Mouse (Mus musculus) gastrocnemius, adult 2 months (tissue): ENCODE results near the gene Gm10073. TPM values are rescaled to one million over a fixed set of nuclear protein-coding genes. Genes with fewer than 3 reads are reported as not detected.

ENCODE experiments used
- DNase-seq: peaks from one replicate; pipeline ENCODE4 v3.0.0; 2022
- H3K27ac ChIP-seq: fragments of 200-600 bp; 2 replicates; pipeline ENCODE4 v1.8.1; 2022; ENCODE audit warnings: mild to moderate bottlenecking
- H3K4me3 ChIP-seq: fragments of 200-600 bp; 2 replicates; pipeline ENCODE4 v1.8.1; 2022; ENCODE audit warnings: mild to moderate bottlenecking, moderate library complexity
- CTCF ChIP-seq: fragments of 200-600 bp; IDR thresholded peaks from 2 replicates; pipeline ENCODE4 v1.8.1; 2022; ENCODE audit warnings: antibody characterized with exemption, mild to moderate bottlenecking, moderate library complexity
- intact Hi-C: fragments of 180-260 bp; cut with DNase I; formaldehyde crosslinking; loops from one replicate; pipeline ENCODE4 v1.15.1; 2025
- total RNA-seq, 2 experiments: library from RNA; stranded (reverse); gene quantifications; 2 replicates each; pipeline ENCODE4 v1.2.3; 2021

Gm10073 gene
- total RNA-seq, 2 experiments from 2014 or later: 92.2 to 103 TPM

DNA sequence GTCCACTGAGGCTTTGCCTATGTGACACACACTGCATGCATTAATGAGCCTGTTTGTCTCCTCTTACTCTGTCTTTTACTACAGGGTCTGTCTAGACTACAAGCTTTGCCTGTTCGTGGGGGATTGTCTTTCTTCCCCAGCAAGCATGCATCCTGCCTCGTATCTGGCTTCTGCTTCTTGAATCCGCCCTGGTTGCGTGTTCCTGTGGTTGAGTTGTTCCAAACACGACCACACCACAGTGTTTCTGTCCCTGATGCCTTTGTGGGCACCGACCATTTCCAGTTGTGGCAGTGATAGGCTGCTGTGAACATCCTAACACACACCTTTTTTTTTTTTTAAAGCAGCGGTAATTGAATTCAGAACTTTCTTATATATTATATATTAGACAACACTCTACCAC, 39.6 kb downstream of the Gm10073 start:
- Histone ChIP-seq H3K27ac (no peak overlapping the region), H3K4me3 (no peak overlapping the region)
- intact Hi-C loops: loop anchor here (1.0 kb wide), 1 partner anchor 100 kb away; no protein-coding TSS in a partner anchor
- no peak for DNase-seq
- TF ChIP-seq CTCF: no peak

DNA sequence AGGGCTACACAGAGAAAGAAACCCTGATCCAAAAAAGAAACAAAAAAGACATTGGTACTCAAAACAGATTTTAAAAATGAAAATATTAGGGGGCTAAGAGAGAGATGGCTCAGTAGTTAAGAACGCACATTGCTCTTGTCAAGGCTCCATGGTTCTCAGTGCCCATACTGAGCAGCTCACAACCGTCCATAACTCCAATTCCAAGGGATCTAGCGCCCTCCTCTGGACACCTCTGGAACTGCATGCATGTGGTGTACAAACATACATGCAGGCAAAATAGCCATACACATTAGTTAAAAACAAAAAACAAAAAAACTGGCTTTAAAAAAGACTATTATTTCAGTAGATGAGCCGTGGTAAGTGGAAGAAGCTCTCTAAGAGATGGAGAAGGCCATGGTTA, 42.7 kb downstream of the Gm10073 start:
- H3K27ac ChIP-seq: no peak overlapping the region
- H3K4me3 ChIP-seq: no peak overlapping the region
- TF ChIP-seq CTCF: peak; percentile 59
- DNase-seq: no peak
- intact Hi-C loops: no loop called here

DNA sequence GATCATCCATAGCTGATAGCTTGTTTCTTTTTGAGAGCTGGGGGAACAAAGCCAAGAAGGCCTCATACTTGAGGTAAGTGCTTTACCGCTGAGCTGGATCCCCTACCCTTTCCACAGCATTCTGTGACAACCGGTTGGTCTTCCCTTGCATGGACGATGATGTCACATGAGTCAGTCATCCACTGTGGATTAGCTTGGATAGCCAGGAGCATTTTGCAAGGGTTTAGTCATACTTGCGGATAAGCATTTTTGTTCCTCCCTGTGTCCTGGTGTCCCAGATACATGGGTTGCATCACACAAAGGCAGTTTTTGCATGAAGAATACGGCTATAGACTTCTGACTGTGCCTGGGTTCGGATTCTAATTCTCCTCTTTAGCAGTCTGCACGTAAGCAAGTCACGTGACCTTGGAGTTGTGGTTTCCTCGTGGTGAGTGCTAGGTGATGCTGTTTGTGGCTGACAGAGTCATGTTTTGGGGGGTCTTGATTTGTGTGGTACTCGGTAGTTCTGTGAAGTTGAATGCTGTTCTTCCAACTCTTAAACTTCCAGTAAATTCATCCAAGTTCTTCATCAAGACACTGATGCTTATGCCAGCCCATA, 43.3 kb downstream of the Gm10073 start:
- Histone ChIP-seq H3K27ac (no peak overlapping the region), H3K4me3 (no peak overlapping the region)
- DNase-seq: no peak
- intact Hi-C loops: no loop called here
- TF ChIP-seq CTCF: no peak

DNA sequence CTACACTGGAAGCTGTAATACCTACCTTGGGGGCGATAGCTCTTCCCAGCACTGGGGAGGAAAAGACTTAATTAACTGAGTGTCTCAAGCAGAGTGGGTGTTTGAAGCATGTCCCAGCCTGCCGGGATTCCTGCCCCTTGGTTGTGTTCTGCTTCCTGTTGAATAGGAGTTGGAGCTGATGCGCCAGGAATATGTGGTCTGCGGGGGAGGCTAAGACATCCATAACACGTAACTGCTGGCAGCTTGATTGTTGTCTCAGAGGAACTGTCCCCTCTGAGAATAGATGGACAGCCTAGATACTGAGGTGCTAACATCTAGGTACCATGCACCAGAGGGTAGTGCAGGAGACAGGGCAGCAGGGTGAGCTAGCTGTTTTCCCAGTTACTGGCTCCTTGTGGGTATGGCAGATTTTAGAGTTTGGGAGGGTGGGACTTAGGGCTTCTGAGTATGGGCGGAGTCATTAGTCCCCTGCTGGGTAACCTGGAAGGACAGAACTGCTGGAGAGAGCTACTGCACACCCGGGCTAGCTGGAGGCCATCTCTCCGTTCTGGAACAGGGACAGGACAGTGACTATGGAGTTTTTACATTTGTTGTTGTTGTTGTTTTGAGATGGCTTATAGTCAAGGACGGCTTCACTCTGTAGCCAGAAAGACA, 44.5 kb downstream of the Gm10073 start:
- no peak for DNase-seq
- intact Hi-C loops: no loop called here
- Histone ChIP-seq H3K27ac (no peak overlapping the region), H3K4me3 (no peak overlapping the region)
- no peak for TF ChIP-seq CTCF

DNA sequence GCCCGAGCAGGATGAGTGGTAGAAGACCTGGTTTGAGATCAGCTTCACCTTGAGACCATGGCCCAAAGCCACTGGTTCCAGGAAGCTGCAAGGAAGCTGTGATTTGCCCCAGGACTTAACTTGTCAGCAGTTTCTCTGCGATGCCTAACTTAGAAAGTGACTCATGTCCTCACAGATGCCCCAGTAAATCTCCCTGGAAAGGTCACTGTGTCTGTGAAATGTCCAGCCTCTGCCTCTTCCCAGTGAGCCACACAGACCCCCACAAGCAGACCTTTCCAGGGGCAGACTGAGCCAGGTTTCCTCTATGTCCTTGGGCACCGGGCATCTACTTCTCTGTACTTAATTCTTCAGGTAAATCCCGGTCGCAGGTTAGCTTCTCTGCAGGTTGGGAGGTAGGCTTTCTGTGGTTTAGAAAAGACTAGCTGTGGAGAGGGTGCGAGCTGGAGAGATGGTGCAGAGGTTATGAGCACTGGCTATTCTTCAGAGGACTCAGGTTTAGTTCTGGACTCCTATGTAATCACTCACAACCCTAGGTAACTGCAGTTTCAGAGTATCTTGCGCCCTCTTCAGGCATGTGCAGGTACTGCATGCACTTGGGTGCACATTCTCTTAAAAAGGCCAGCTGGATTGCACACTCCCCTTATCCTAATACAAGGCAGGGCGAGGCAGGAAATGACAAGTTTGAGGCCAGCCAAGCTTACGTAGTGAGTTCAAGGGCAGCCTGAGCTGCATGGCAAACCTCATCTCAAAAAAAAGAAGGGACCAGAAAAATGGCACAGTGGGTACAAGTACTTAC, 45.8 kb downstream of the Gm10073 start:
- DNase-seq: no peak
- intact Hi-C loops: no loop called here
- no peak overlapping the region for H3K4me3 ChIP-seq
- H3K27ac ChIP-seq: no peak overlapping the region
- TF ChIP-seq CTCF: peak; percentile 54

- intact Hi-C loops: no loop called here
- Histone ChIP-seq H3K27ac (no peak overlapping the region), H3K4me3 (no peak overlapping the region)
- DNase-seq: no peak
- TF ChIP-seq CTCF: no peak
These were observed 46.5 kb downstream of the Gm10073 start for GRCm38 (mm10) chr8:106526725-106527124.

Other genes with a start within 250 kb of the Gm10073 start
- gene Smpd3, start 235.5 kb downstream of the Gm10073 start, total RNA-seq: 1 to 10 TPM in 1 of 2 experiments, under 1 TPM in 1; 0.79 to 1.9 TPM
- 1 to 10 TPM; 1.2 to 1.7 TPM for gene Zfp90, start 158.1 kb downstream of the Gm10073 start, total RNA-seq
- gene 6030452D12Rik, start 72.9 kb downstream of the Gm10073 start, total RNA-seq: not detected
- gene Cdh3, start 62.6 kb downstream of the Gm10073 start, total RNA-seq: under 1 TPM in 1 of 2 experiments, not detected in 1; 0.06 TPM
- under 1 TPM; 0.17 to 0.51 TPM for gene Cdh1, start 29.9 kb upstream of the Gm10073 start, total RNA-seq
- 10 to 100 TPM; 12.2 to 12.7 TPM for gene Tango6, start 109.6 kb upstream of the Gm10073 start, total RNA-seq